Mouse (Mus musculus) midbrain, embryonic 10.5 days (tissue): Measurements from ENCODE around the gene Sec14l3. TPM values are rescaled to one million over a fixed set of nuclear protein-coding genes. Genes with fewer than 3 reads are reported as not detected.
A peak's percentile ranks its signal among the peaks of the same experiment; 100 is the strongest.

ENCODE experiments used
- DNase-seq: peaks from one replicate; pipeline ENCODE4 v3.0.0-alpha.2; 2017; ENCODE audit warnings: low spot score
- H3K27ac ChIP-seq: fragments of 300-500 bp; sonication (generic); replicated peaks from 2 replicates; pipeline ENCODE4 v1.5.1; 2016; ENCODE audit warnings: mild to moderate bottlenecking
- H3K27me3 ChIP-seq: fragments of 300-500 bp; sonication (generic); 2 replicates; pipeline ENCODE4 v1.6.1; 2016; ENCODE audit warnings: low read depth, mild to moderate bottlenecking; ENCODE audit not compliant: poor library complexity, severe bottlenecking
- H3K36me3 ChIP-seq: fragments of 300-500 bp; sonication (generic); 2 replicates; pipeline ENCODE4 v1.6.1; 2016; ENCODE audit warnings: mild to moderate bottlenecking, moderate library complexity
- H3K4me1 ChIP-seq: fragments of 300-500 bp; sonication (generic); 2 replicates; pipeline ENCODE4 v1.6.1; 2016
- H3K4me3 ChIP-seq: fragments of 300-500 bp; sonication (generic); 2 replicates; pipeline ENCODE4 v1.5.1; 2016; ENCODE audit warnings: mild to moderate bottlenecking, moderate library complexity
- H3K9me3 ChIP-seq: fragments of 300-500 bp; sonication (generic); replicated peaks from 2 replicates; pipeline ENCODE4 v1.6.1; 2016; ENCODE audit warnings: mild to moderate bottlenecking
- WGBS: fragments of 180-500 bp; shearing (Covaris S2); methylation state at CpG from one replicate; pipeline ENCODE4 v1.1.7; 2016; 5-methylcytosine and 5-hydroxymethylcytosine counted together
- polyA plus RNA-seq: library from polyadenylated mRNA; unstranded; fragments of >200 nt; fragmentation: Nextera tagmentation; extraction: Ambion mirVana; gene quantifications from 2 replicates; pipeline ENCODE4 v1.2.1, GENCODE M21; 2016

Sec14l3 gene
- polyA plus RNA-seq, 1 experiment from 2014 or later, result not detected

DNA sequence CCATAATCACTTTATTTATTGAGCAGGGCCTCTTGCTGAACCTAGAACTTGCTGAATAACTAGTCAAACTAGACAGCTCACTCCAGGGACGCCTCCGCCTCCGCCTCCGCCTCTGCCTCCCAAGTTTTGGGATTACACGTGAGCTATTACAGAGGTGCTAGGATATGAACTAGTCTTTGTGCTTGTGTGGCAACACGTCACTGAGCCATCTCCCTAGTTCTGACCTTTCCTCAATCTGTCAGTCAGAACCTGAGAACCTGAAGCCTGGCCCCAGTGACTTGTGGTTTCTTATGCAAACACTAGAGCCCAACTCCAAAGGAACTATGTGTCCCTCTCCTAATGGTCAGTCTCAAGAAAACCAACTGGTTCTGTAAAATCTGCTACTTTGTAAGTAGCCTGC lies 28.7 kb upstream of the Sec14l3 start:
- H3K27me3 ChIP-seq, result peaks cover 9% of the 10 kb centered on the region
- WGBS, result 90% methylated on average over 6 of the region's 6 CpGs
- H3K36me3 ChIP-seq, result no peaks in the 10 kb centered on the region
- H3K4me1 ChIP-seq, result no peaks in the 10 kb centered on the region; the same call in 1 of the 2 replicates
- H3K9me3 ChIP-seq, result no peaks in the 10 kb centered on the region
- no peak overlapping the region for H3K27ac ChIP-seq
- H3K4me3 ChIP-seq, result no peak overlapping the region
- DNase-seq, result no peak

DNA sequence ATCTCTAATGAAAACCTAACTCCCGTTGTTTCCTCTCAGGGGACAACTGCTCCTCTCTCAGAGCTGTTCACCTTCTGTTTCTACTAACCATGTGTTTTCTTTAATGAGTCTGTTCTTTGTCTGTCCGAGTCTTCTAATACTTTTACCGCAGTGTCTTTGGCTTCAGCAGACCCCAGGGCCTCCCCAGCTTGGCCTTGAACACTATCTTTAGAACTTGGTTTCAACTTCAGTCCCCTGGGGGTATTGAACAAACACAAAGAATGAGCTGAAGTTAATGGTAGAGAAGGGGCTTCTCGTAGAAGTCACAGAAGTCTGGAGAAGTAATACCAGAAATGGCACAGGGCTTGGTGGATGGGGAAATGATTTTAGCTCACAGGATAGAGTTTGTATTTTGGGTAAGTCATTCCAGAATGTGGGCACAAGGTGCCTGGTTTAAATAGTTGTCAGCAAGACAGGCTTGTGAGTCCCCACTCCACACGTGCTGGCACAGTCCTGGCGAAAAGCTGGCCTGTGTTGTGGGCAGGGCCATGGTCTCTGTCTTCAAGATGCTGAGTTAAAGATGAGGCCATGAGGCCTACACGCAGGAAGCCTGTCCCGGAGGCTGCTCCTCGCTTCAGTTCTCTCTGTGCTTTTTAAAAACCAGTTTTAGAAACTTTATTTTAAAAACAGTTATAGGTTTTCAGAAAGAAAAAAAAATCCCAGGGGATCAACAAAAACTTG lies 28.1 kb upstream of the Sec14l3 start:
- Histone ChIP-seq H3K27ac (no peak overlapping the region), H3K4me3 (no peak overlapping the region), H3K36me3 (no peaks in the 10 kb centered on the region), H3K9me3 (no peaks in the 10 kb centered on the region), H3K27me3 (peaks cover 5% of the 10 kb centered on the region), H3K4me1 (no peaks in the 10 kb centered on the region; the same call in 1 of the 2 replicates)
- no peak for DNase-seq
- WGBS, result 75% methylated on average over 9 of the region's 9 CpGs

DNA sequence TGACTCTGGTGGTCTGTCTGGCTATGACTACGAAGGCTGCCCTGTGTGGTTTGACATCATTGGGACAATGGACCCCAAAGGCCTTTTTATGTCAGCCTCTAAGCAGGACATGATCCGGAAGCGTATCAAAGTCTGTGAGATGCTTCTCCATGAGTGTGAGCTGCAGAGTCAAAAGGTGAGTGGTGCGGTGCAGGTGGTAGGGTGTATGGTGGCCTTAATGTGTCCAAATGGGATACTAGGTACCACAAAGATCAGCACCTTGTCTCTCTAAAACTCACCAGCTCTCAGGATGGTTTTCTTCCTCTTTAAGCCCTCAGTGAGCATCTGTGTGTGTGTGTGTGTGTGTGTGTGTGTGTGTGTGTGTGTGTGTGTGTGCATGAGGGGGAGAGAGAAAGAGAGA lies 24.7 kb upstream of the Sec14l3 start:
- Histone ChIP-seq H3K27ac (no peak overlapping the region), H3K27me3 (no peaks in the 10 kb centered on the region), H3K9me3 (no peaks in the 10 kb centered on the region), H3K4me1 (no peaks in the 10 kb centered on the region), H3K36me3 (no peaks in the 10 kb centered on the region), H3K4me3 (no peak overlapping the region)
- WGBS, result 94% methylated on average over 4 of the region's 4 CpGs
- no peak for DNase-seq

DNA sequence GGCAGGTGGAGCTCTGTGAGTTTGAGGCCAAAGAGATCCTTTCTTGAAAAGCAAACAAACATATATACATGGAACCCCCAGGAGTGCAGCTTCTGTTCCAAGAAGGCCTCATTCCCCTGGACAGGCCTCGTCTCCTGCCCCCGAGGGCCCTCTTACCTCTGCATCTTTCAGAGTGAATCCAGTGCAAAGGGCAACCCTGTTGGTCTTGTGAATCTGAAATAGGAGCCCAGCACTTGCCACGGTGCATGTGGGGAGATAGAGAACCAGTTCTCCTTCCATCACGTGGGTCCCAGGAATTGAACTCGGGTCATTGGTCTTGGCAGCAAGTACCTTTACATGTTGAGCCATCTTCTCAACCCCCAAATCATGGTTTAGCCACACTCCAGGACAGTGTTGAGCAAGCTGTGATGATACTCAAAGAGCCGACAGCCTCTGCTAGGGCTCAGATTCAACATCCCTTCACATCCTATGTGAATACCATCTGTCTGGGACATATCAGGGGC lies 23.5 kb upstream of the Sec14l3 start:
- no peaks in the 10 kb centered on the region for H3K27me3 ChIP-seq
- 79% methylated on average over 6 of the region's 6 CpGs for WGBS

DNA sequence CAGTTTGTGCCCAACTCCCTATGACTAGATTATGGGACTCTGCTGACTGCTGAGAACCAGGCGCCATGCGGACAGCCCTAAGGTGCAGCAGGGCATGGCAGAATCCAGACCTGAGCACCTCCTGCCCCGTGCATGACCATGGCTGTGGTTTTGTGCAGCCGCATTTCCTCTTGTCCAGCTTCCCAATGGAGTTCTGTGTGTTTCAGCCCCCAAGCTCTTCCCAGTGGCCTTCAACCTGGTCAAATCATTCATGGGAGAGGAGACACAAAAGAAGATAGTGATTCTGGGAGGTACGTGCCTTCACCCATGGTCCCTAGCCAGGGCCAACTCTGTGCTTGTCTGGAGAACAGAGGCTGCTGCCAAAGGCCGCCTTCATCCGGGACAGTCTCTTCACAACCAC lies 21.6 kb upstream of the Sec14l3 start:
- Histone ChIP-seq H3K27me3 (no peaks in the 10 kb centered on the region), H3K9me3 (no peaks in the 10 kb centered on the region), H3K4me3 (no peak overlapping the region), H3K27ac (no peak overlapping the region), H3K36me3 (no peaks in the 10 kb centered on the region), H3K4me1 (no peaks in the 10 kb centered on the region)
- WGBS, result 88% methylated on average over 7 of the region's 7 CpGs
- no peak for DNase-seq

More for the DNA sequence above, 23.5 kb upstream of the Sec14l3 start:
- Histone ChIP-seq H3K36me3 (no peaks in the 10 kb centered on the region), H3K27ac (no peak overlapping the region), H3K4me3 (no peak overlapping the region), H3K9me3 (no peaks in the 10 kb centered on the region), H3K4me1 (no peaks in the 10 kb centered on the region)
- DNase-seq, result no peak

DNA sequence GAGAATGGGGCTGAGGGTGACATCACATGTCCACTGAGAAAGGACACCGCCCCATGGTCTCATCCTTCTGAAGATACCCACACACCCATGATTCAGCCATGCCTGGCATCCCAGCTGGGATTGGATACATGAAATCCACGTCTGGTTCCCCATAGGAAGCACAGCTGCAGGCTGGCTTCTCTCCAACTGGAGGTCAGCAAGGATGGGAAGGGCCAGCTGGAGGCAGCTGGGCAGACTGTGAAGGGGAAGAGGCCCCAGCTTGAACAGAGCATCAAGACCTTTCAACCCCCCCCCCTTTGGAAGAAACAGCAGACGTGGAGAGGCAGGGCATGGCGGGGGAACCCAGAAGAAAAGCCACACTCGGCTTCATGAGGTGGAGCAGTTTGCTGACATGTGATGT lies 18.1 kb upstream of the Sec14l3 start:
- no peaks in the 10 kb centered on the region for H3K4me1 ChIP-seq
- no peak overlapping the region for H3K4me3 ChIP-seq
- 81% methylated on average over 4 of the region's 5 CpGs for WGBS
- H3K9me3 ChIP-seq, result no peaks in the 10 kb centered on the region
- H3K36me3 ChIP-seq, result no peaks in the 10 kb centered on the region
- H3K27me3 ChIP-seq, result no peaks in the 10 kb centered on the region
- no peak overlapping the region for H3K27ac ChIP-seq
- no peak for DNase-seq

DNA sequence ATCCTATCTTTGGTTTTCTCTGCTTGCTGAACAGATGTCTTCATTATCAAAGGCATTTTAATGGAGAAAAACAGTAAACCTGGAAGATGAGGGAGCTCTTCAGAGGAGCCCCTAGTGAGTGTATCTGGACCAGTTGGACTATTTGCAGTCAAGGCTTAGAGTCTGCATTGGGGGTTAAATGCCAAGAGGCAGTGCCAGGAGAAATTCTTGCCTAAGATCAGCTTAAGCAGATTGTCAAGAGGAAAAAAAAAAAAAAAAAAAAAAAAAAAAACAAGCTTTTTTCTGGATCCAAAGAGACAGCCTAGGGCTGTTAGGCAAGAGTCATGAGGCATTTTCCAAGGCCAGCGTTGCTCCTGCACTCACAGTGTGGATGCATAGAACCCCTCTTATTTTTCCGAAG lies 16.9 kb upstream of the Sec14l3 start:
- no peak overlapping the region for H3K27ac ChIP-seq
- H3K4me1 ChIP-seq, result no peaks in the 10 kb centered on the region
- H3K4me3 ChIP-seq, result no peak overlapping the region
- no peaks in the 10 kb centered on the region for H3K9me3 ChIP-seq
- no peaks in the 10 kb centered on the region for H3K27me3 ChIP-seq
- no peak for DNase-seq
- no peaks in the 10 kb centered on the region for H3K36me3 ChIP-seq
- WGBS, result 90% methylated on average over 2 of the region's 2 CpGs

DNA sequence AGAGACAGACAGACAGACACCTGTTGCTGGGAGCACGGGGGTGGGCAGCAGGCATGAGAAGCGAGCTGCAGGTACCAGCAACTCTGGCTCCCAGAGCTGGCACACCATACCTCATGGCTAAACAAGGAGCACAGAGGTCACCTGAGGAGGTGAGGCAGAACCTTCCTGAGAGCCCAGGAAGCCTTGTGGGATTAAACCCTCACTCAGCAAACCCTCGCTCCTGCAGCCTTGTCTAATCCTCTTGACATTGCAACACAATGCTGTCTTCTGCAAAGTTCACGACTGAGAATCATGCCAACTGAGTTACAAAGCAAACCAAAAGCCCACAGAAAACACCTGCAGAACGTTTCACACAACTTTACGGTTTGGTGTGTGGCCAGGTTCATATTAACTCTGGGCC lies 16.2 kb upstream of the Sec14l3 start:
- no peak overlapping the region for H3K27ac ChIP-seq
- no peak for DNase-seq
- H3K36me3 ChIP-seq, result no peaks in the 10 kb centered on the region
- H3K4me3 ChIP-seq, result no peak overlapping the region
- H3K9me3 ChIP-seq, result no peaks in the 10 kb centered on the region
- no peaks in the 10 kb centered on the region for H3K4me1 ChIP-seq
- 84% methylated on average over 6 of the region's 6 CpGs for WGBS
- no peaks in the 10 kb centered on the region for H3K27me3 ChIP-seq

DNA sequence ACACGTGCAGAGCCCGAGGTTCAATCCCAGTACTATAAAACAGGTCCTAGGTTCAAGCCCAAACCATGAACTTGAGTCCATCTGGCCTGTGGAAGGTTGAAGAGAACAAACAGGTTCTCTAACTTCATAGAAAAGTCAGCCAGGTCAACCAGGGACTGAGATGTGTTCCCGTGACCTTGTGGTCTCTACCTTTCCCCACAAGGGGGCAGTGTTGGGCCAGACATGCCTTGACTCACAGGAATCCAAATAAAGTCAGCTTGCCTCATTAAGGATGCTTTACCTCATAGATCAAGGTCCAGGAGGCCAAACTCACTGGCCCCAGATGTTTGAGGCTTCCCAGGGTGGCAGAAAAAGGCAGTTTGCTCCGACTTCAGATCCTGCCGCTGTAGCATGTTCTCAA lies 11.1 kb upstream of the Sec14l3 start:
- 25% methylated on average over 5 of the region's 5 CpGs for WGBS
- no peak overlapping the region for H3K27ac ChIP-seq
- H3K4me1 ChIP-seq, result no peaks in the 10 kb centered on the region

DNA sequence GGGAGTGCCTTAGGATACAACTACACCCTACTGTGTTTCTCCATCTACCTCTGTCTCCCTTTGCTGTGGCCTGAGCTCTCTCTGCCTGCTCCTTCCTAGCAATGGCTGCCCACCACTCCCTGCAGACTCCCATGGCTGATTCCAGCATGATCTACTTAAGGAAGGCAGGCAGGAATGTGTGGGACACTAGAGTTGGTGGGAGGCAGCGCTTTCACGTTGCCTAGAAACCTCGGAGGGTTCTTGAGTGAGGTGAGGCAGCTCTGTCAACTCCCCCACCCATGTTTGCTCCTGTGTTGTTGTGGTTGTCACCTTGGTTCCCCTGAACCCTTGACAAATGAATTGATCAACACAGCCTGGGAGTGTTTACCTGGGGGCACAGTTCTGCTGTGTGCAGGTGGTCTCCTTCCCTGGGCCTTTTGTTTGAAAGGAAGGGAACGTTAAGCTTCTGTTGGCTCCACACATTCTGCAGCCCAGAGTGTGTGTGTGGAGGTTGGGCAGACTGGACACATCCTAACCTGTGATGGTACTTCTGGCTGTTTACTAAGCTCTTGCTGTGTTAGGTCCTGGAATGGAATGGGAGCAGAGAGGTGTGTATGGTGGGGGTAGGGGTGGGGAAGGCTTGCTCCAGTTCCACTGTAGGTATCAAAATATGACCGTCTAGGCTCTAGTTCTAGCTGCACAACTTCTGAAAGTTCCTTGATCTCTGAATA lies 3.6 kb upstream of the Sec14l3 start:
- 81% methylated on average over 5 of the region's 5 CpGs for WGBS
- Histone ChIP-seq H3K27me3 (no peaks in the 10 kb centered on the region), H3K4me3 (no peak overlapping the region), H3K4me1 (no peaks in the 10 kb centered on the region), H3K27ac (no peak overlapping the region), H3K9me3 (no peaks in the 10 kb centered on the region), H3K36me3 (no peaks in the 10 kb centered on the region)
- DNase-seq, result no peak

More for the DNA sequence above, 11.1 kb upstream of the Sec14l3 start:
- no peak overlapping the region for H3K4me3 ChIP-seq
- H3K27me3 ChIP-seq, result no peaks in the 10 kb centered on the region
- no peaks in the 10 kb centered on the region for H3K9me3 ChIP-seq
- no peaks in the 10 kb centered on the region for H3K36me3 ChIP-seq
- DNase-seq, result peak; percentile 66

DNA sequence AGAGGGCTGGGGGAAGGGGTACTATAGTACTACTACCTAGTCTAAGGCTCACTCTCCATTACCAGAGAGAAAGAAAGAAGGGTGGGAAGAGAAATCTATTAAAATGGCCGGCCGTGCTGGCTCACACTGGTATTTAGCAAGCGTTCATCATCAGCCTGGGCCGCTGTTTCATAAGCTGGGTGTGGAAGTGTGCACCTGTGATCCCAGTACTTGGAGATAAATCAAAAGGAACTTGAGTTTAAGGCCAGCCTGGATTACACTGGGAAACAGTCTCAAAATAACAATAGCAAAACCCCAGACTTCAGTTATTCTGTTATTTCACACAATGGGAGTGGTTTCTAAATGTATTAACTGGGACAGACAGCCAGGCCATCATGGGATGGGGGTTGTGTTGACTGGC lies 2.1 kb upstream of the Sec14l3 start:
- no peak for DNase-seq

DNA sequence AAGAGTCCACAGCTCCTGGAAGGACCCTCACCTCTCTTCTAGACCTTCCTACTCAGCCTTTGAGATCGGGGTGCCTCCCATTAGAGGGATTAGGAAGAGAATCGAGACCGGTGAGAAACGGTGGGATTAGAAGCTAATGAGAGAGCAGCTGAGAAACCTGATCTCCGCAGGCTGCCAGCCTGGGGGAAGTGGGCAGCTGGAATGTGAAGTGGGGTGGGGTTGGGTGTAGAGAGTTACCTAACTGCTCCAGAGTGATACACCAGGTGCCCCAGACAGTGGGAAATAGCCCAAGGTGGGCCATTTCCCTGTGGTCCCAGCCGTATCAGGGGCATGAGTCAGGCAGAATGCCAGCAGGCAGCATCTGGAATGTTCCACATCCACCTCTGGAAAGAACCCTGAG lies 1.7 kb upstream of the Sec14l3 start:
- Histone ChIP-seq H3K4me3 (no peak overlapping the region), H3K36me3 (no peaks in the 10 kb centered on the region), H3K4me1 (no peaks in the 10 kb centered on the region), H3K9me3 (no peaks in the 10 kb centered on the region), H3K27me3 (no peaks in the 10 kb centered on the region), H3K27ac (no peak overlapping the region)
- WGBS, result 45% methylated on average over 6 of the region's 6 CpGs
- no peak for DNase-seq

More for the DNA sequence above, 2.1 kb upstream of the Sec14l3 start:
- Histone ChIP-seq H3K27me3 (no peaks in the 10 kb centered on the region), H3K9me3 (no peaks in the 10 kb centered on the region), H3K4me1 (no peaks in the 10 kb centered on the region), H3K36me3 (no peaks in the 10 kb centered on the region), H3K4me3 (no peak overlapping the region), H3K27ac (no peak overlapping the region)
- WGBS, result 90% methylated on average over 4 of the region's 4 CpGs

DNA sequence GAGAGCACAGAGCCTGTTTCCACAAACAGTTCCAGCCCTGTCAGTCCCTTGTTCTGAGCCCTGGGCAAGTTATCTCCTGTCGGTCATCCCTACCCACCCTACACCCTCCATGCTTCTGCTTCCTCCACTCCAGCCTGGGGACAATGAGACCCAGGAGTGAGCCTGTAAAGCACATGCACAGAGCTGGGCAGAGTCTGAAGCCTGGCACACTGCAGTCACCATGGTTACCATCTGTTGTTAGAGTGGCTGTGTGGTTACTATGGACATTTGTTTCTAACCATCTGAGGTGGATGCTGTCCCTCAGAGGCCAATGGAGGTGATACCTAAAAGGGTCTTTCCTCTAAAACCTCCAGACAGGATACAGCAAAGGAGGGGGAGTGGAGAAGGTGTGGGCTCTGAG lies 5.0 kb downstream of the Sec14l3 start:
- Histone ChIP-seq H3K4me3 (no peak overlapping the region), H3K36me3 (no peaks in the 10 kb centered on the region), H3K27ac (no peak overlapping the region), H3K4me1 (no peaks in the 10 kb centered on the region), H3K27me3 (no peaks in the 10 kb centered on the region), H3K9me3 (no peaks in the 10 kb centered on the region)
- no peak for DNase-seq
- 82% methylated on average over 1 of the region's 1 CpGs for whole genome bisulfite sequencing
